Mouse (Mus musculus): ENCODE measurements around the gene Mtnr1b. TPM values are rescaled to one million over a fixed set of nuclear protein-coding genes. Genes with fewer than 3 reads are reported as not detected.

Mtnr1b gene
- polyA plus RNA-seq, 2 experiments: not detected

- no peak for ATAC-seq (ENCODE audit: low FRiP score, low read depth)
- no peaks in the 10 kb centered on the region for H3K27me3 ChIP-seq (ENCODE audit: control insufficient read depth, insufficient read depth, low read length)
- H3K4me2 ChIP-seq (replicated peaks; ENCODE audit: low read depth, low read length, severe bottlenecking): no peak overlapping the region
- H3K4me3 ChIP-seq (replicated peaks; ENCODE audit: low read length): no peak overlapping the region
- no peaks in the 10 kb centered on the region for H3K36me3 ChIP-seq (ENCODE audit: control insufficient read depth, insufficient read depth, low read length)
- H3K9ac ChIP-seq (ENCODE audit: low read depth, low read length, severe bottlenecking): no peak overlapping the region
- no peaks in the 10 kb centered on the region for H3K9me3 ChIP-seq (ENCODE audit: control insufficient read depth, low read length)
- H3K4me1 ChIP-seq (ENCODE audit: control insufficient read depth, insufficient read depth, low read length): no peaks in the 10 kb centered on the region
- no peak overlapping the region for H3K27ac ChIP-seq (replicated peaks; ENCODE audit: low read depth, low read length)
- no peak for TF ChIP-seq POLR2A (IDR thresholded peaks at IDR 0.05; ENCODE audit: borderline replicate concordance, extremely low read depth, insufficient read depth, insufficient read length)
- no peak for DNase-seq (ENCODE audit: low spot score)
- 59% methylated on average over 2 of the region's 2 CpGs for WGBS
Observed at GRCm38 (mm10) chr9:15909397-15910113, 35.2 kb upstream of the Mtnr1b start.

GRCm38 (mm10) chr9:15903948-15904750, 29.8 kb upstream of the Mtnr1b start:
- Histone ChIP-seq H3K4me1 (ENCODE audit: control insufficient read depth, insufficient read depth, low read length) (no peaks in the 10 kb centered on the region), H3K4me3 (replicated peaks; ENCODE audit: low read length) (no peak overlapping the region), H3K9me3 (ENCODE audit: control insufficient read depth, low read length) (no peaks in the 10 kb centered on the region), H3K36me3 (ENCODE audit: control insufficient read depth, insufficient read depth, low read length) (no peaks in the 10 kb centered on the region), H3K9ac (ENCODE audit: low read depth, low read length, severe bottlenecking) (no peak overlapping the region), H3K27me3 (ENCODE audit: control insufficient read depth, insufficient read depth, low read length) (no peaks in the 10 kb centered on the region), H3K4me2 (replicated peaks; ENCODE audit: low read depth, low read length, severe bottlenecking) (no peak overlapping the region), H3K27ac (replicated peaks; ENCODE audit: low read depth, low read length) (no peak overlapping the region)
- no peak for ATAC-seq (ENCODE audit: low FRiP score, low read depth)
- TF ChIP-seq POLR2A (IDR thresholded peaks at IDR 0.05; ENCODE audit: borderline replicate concordance, extremely low read depth, insufficient read depth, insufficient read length): no peak
- WGBS: 65% methylated on average over 9 of the region's 9 CpGs
- no peak for DNase-seq (ENCODE audit: low spot score)

DNA sequence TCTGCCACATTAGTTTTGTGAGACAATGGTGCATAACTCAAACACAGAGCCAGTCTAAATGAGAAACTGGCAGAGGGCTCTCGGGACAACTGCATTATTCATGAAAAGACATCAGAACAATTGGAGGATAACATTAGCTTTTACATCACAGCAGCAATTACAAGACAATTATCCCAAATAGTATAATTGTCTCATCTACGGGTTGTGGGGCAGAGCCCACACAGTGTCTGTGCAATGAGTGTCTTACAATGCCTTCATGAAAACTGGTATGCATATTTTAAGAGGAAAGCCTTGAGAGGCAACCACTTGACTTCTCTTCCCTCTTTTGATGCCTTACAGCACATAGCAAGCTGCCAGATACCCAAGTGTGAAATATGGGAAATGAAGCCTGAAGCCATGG, 23.8 kb upstream of the Mtnr1b start:
- TF ChIP-seq POLR2A (IDR thresholded peaks at IDR 0.05; ENCODE audit: borderline replicate concordance, extremely low read depth, insufficient read depth, insufficient read length): no peak
- no peaks in the 10 kb centered on the region for H3K27me3 ChIP-seq (ENCODE audit: control insufficient read depth, insufficient read depth, low read length)
- no peak overlapping the region for H3K4me3 ChIP-seq (replicated peaks; ENCODE audit: low read length)
- no peak overlapping the region for H3K27ac ChIP-seq (replicated peaks; ENCODE audit: low read depth, low read length)
- ATAC-seq (ENCODE audit: low FRiP score, low read depth): no peak
- no peaks in the 10 kb centered on the region for H3K4me1 ChIP-seq (ENCODE audit: control insufficient read depth, insufficient read depth, low read length)
- no peaks in the 10 kb centered on the region for H3K36me3 ChIP-seq (ENCODE audit: control insufficient read depth, insufficient read depth, low read length)
- no peak overlapping the region for H3K9ac ChIP-seq (ENCODE audit: low read depth, low read length, severe bottlenecking)
- no peaks in the 10 kb centered on the region for H3K9me3 ChIP-seq (ENCODE audit: control insufficient read depth, low read length)
- no peak overlapping the region for H3K4me2 ChIP-seq (replicated peaks; ENCODE audit: low read depth, low read length, severe bottlenecking)
- no peak for DNase-seq (ENCODE audit: low spot score)
- 80% methylated on average over 2 of the region's 2 CpGs for WGBS

GRCm38 (mm10) chr9:15886756-15887155, 12.4 kb upstream of the Mtnr1b start:
- no peak for DNase-seq (ENCODE audit: low spot score)
- Histone ChIP-seq H3K36me3 (ENCODE audit: control insufficient read depth, insufficient read depth, low read length) (no peaks in the 10 kb centered on the region), H3K9ac (ENCODE audit: low read depth, low read length, severe bottlenecking) (no peak overlapping the region), H3K9me3 (ENCODE audit: control insufficient read depth, low read length) (no peaks in the 10 kb centered on the region), H3K27me3 (ENCODE audit: control insufficient read depth, insufficient read depth, low read length) (no peaks in the 10 kb centered on the region), H3K4me3 (replicated peaks; ENCODE audit: low read length) (no peak overlapping the region), H3K27ac (replicated peaks; ENCODE audit: low read depth, low read length) (no peak overlapping the region), H3K4me2 (replicated peaks; ENCODE audit: low read depth, low read length, severe bottlenecking) (no peak overlapping the region), H3K4me1 (ENCODE audit: control insufficient read depth, insufficient read depth, low read length) (no peaks in the 10 kb centered on the region)
- no peak for ATAC-seq (ENCODE audit: low FRiP score, low read depth)
- 57% methylated on average over 5 of the region's 5 CpGs for WGBS
- TF ChIP-seq POLR2A (IDR thresholded peaks at IDR 0.05; ENCODE audit: borderline replicate concordance, extremely low read depth, insufficient read depth, insufficient read length): no peak

DNA sequence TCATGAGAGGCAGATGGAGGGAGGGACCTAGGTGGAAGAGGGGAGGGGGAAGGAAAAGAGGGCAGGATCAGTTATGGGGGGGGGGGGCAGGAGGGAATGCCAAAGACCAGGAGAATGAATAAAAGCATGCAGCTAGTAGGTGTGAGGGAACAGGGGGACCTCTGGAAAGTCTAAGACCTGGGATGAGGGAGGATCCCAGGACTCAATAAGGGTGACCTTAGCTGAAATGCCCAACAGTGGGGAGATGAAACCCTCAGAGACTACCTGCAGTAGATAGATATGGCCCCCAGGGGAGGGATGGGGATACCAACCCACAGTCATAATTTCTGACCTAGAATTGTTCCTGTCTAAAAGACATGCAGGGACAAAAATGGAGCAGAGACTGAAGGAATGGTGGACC, 6.4 kb upstream of the Mtnr1b start:
- Histone ChIP-seq H3K9me3 (ENCODE audit: control insufficient read depth, low read length) (no peaks in the 10 kb centered on the region), H3K4me2 (replicated peaks; ENCODE audit: low read depth, low read length, severe bottlenecking) (no peak overlapping the region), H3K27ac (replicated peaks; ENCODE audit: low read depth, low read length) (no peak overlapping the region), H3K27me3 (ENCODE audit: control insufficient read depth, insufficient read depth, low read length) (no peaks in the 10 kb centered on the region), H3K4me3 (replicated peaks; ENCODE audit: low read length) (no peak overlapping the region), H3K4me1 (ENCODE audit: control insufficient read depth, insufficient read depth, low read length) (no peaks in the 10 kb centered on the region), H3K9ac (ENCODE audit: low read depth, low read length, severe bottlenecking) (no peak overlapping the region), H3K36me3 (ENCODE audit: control insufficient read depth, insufficient read depth, low read length) (no peaks in the 10 kb centered on the region)
- DNase-seq (ENCODE audit: low spot score): no peak
- no peak for ATAC-seq (ENCODE audit: low FRiP score, low read depth)
- no peak for TF ChIP-seq POLR2A (IDR thresholded peaks at IDR 0.05; ENCODE audit: borderline replicate concordance, extremely low read depth, insufficient read depth, insufficient read length)

Measured in limb, embryonic 14.5 days (tissue).